Mouse (Mus musculus) ovary, postnatal 10 days (tissue): ENCODE data around the gene Ptprn2.
A peak's percentile ranks its signal among the peaks of the same experiment; 100 is the strongest.

ENCODE experiments used
- DNase-seq: peaks from one replicate; pipeline ENCODE4 v3.0.0; 2022; ENCODE audit warnings: low spot score

The Ptprn2 gene

GRCm38 (mm10) chr12:116989144-116989543, 503.6 kb downstream of the Ptprn2 start:
- DNase-seq = no peak

GRCm38 (mm10) chr12:117001546-117002148, 516.1 kb downstream of the Ptprn2 start:
- DNase-seq = no peak

GRCm38 (mm10) chr12:117016753-117017595, 531.5 kb downstream of the Ptprn2 start:
- no peak for DNase-seq

GRCm38 (mm10) chr12:117017912-117018311, 532.4 kb downstream of the Ptprn2 start:
- no peak for DNase-seq

GRCm38 (mm10) chr12:117023235-117023634, 537.7 kb downstream of the Ptprn2 start:
- no peak for DNase-seq

- no peak for DNase-seq
Measured at GRCm38 (mm10) chr12:117024916-117025315, 539.4 kb downstream of the Ptprn2 start.

GRCm38 (mm10) chr12:117025676-117026075, 540.2 kb downstream of the Ptprn2 start:
- DNase-seq = no peak

- no peak for DNase-seq
Measured at GRCm38 (mm10) chr12:117027351-117027750, 541.8 kb downstream of the Ptprn2 start.

- DNase-seq = no peak
Measured at GRCm38 (mm10) chr12:117028333-117028961, 542.9 kb downstream of the Ptprn2 start.

GRCm38 (mm10) chr12:117033172-117033571, 547.7 kb downstream of the Ptprn2 start:
- no peak for DNase-seq

- DNase-seq = no peak
Measured at GRCm38 (mm10) chr12:117034506-117034905, 549.0 kb downstream of the Ptprn2 start.

GRCm38 (mm10) chr12:117035243-117035642, 549.7 kb downstream of the Ptprn2 start:
- DNase-seq = peak; percentile 7

GRCm38 (mm10) chr12:117039411-117039810, 553.9 kb downstream of the Ptprn2 start:
- DNase-seq = no peak

GRCm38 (mm10) chr12:117041409-117041808, 555.9 kb downstream of the Ptprn2 start:
- DNase-seq = no peak

- no peak for DNase-seq
Measured at GRCm38 (mm10) chr12:117042706-117043105, 557.2 kb downstream of the Ptprn2 start.

- no peak for DNase-seq
Measured at GRCm38 (mm10) chr12:117047384-117048251, 562.1 kb downstream of the Ptprn2 start.

GRCm38 (mm10) chr12:117049829-117050228, 564.3 kb downstream of the Ptprn2 start:
- DNase-seq = no peak

- no peak for DNase-seq
Measured at GRCm38 (mm10) chr12:117053223-117053850, 567.8 kb downstream of the Ptprn2 start.

- no peak for DNase-seq
Measured at GRCm38 (mm10) chr12:117053851-117054769, 568.6 kb downstream of the Ptprn2 start.

- DNase-seq = no peak
Measured at GRCm38 (mm10) chr12:117054925-117055570, 569.5 kb downstream of the Ptprn2 start.
